Mouse (Mus musculus) spleen, adult 2 months (tissue): ENCODE data around the gene Fam50b.

Experiments used
- CTCF ChIP-seq: fragments of 200-500 bp; IDR thresholded peaks from 2 replicates; pipeline ENCODE4 v1.5.1; 2011; ENCODE audit warnings: mild to moderate bottlenecking, inconsistent platforms; ENCODE audit not compliant: insufficient read depth, insufficient read length, insufficient replicate concordance; ENCODE audit errors: extremely low read depth
- POLR2A ChIP-seq: fragments of 200-500 bp; IDR thresholded peaks from 2 replicates; pipeline ENCODE4 v1.6.1; 2011; ENCODE audit warnings: low read depth, low read length, inconsistent platforms

- no peak for TF ChIP-seq POLR2A
- no peak for TF ChIP-seq CTCF
These were observed 31.9 kb downstream of the Fam50b start for GRCm38 (mm10) chr13:34766572-34766971.
